Mouse (Mus musculus): ENCODE results near the gene Capns1.
A peak's percentile ranks its signal among the peaks of the same experiment; 100 is the strongest.
"Not testable (repeated sequence)": the region's sequence is repeated elsewhere in the genome, so short reads cannot be mapped to it uniquely, and the experiment has no call there.

The Capns1 gene

DNA sequence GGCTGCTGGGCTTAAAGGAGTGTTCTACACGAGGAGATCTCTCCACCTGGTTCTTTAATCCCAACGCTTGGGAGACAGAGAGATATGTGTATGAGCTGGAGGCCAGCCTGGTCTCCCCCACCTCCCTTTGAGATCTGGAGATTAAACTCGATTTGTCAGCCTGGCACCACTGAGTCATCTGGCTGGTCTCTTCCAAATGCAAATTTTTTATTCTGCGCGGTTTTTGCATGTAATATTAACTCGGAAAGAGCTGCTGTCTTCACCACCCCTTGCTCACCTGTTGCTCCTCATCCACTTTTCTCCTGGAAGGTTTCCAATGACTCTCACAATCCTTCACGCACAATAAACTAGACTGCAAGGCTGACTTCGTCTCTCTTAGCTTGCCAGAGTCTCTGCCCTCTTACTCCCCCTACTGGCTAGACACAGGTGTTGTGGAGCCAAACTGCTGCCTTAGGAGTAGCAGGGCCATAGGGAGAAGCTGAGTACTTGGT is at the start of gene Capns1:
Capns1 (minus strand) TSS at position 331 of the 491 bp plus-strand sequence.
- DNase-seq (ENCODE audit: low spot score in 2 of 2), result no peak

DNA sequence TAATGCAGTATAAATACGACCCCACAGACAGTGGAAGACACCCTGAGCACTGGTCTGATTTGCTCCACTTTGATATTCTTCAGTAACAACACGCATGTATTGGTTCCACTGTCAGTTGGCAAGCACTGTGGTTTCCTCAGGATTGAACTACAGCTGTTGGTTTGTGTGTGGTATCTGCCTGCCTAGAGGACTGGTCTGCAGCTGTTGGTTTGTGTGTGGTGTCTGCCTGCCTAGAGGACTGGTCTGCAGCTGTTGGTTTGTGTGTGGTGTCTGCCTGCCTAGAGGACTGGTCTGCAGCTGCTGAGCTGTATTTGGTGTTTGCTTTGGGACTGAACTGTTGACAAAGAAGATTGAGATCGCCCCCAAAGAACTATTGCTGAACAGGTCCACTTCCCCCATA is 38.8 kb upstream of the Capns1 start:
- not testable (repeated sequence) for DNase-seq (ENCODE audit: low spot score in 2 of 2)

DNA sequence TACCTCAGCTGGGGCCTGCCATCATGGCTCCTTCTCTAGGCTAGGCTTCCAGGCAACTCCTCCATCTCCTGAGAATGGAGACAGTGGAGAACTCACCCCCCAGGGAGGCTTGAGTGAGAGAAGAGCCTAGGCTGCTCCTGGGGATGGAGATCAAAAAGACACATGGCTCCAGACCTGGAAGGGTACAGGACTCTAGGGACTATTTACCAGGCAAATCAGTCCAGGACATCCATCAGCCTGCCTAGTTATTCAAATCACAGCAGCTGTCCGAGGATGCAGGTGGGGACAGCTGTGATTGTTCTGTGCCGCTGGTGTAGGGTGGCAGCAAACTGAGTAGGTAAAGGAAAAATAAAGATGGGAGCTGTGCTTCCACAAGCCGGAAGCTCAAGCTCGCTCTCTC is 37.0 kb upstream of the Capns1 start, which contains the start of gene Ovol3:
Ovol3 (minus strand) TSS at position 101 of the 400 bp plus-strand sequence.
- DNase-seq (ENCODE audit: low spot score in 2 of 2), result no peak

DNA sequence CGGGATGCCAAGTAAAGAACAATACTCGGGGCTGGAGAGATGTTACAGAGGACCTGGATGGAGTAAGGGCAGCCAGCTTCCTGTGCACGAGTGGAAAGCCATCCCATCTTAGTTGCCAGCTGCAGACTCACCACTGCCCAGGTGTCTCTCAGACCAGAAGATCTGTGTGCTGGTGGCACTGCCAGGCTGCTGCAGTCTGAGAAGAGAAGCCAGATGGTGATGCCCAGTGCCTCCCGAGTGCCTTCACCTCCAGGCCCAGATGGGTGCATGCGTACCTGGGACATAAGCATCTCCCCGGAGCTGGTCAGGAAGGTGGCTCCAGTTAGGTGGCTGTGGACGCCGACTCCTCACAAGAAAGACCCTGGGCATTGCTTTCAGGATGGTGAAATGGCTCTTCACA is 36.5 kb upstream of the Capns1 start:
- no peak for DNase-seq (ENCODE audit: low spot score in 2 of 2)

DNA sequence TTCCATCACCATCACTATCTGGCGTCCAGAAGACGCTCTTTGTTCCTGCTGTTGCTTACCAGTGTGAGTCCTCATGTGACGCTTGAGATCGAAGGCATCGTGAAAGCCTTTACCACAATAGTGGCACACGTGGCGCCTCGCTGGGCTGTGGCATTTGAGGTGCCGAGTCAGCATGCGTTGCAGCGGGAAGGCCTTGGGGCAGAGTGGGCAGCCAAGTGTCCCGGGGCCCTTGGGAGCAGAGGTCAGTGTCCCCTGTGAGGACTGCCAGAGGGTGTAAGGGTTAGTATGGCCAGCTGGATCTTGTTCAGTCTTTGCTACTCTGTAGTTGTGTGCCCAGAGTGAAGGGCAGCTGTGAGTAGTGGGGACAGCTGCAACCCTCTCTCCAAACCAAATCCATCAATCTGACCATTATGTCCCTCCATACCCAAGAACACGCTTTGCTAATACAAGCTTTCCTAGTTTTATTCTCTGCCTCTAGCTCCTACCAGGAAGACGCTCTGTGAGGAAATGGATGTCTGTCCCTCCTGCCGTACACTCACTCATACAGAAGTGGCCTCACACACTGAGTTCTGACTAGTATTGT is 35.8 kb upstream of the Capns1 start:
- no peak for DNase-seq (ENCODE audit: low spot score in 2 of 2)

DNA sequence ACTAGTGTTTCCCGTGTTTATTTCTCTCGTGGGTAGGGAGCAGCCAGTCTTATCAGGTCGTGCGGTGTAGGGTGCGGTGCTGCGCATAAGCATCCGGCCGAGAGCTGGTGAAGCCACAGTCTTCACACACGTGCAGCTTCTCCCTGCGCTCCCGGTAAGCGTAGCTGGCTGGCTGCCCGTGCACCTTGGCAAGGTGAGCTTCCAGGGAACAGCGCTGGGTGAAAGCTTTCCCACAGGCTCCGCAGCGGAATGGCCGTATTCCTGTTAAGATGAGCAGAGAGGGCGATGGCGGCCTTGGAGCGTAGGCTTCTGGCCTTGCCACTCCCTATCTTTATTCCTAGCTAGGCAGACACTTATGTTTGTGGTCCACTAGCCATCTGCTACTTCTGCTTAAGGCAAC is 34.8 kb upstream of the Capns1 start:
- peak in 1 of 2 experiments; percentile 19 for DNase-seq (ENCODE audit: low spot score in 2 of 2)

DNA sequence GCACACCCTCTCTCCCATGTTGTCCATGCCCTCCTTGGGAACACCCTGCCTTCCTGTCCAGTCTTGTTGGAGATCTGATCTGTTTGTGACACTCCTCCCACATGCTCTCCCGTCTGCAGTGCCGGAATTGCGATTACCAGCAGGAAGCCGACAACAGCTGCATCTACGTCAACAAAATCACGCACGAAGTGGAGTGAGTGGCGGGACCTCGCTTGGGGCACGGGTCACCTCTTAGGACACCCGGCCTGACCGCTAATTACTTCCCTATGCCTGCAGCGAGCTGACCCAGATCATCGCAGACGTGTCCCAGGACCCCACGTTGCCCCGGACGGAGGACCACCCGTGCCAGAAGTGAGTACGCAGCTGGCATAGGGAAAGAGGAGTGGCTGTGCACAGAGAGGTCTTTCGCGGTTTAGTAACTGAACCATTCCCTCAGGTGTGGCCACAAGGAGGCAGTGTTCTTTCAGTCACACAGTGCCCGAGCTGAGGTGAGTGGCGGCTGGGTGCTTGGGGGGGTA is 34.1 kb upstream of the Capns1 start:
- DNase-seq (ENCODE audit: low spot score in 2 of 2), result peak; percentile 37 to 50

DNA sequence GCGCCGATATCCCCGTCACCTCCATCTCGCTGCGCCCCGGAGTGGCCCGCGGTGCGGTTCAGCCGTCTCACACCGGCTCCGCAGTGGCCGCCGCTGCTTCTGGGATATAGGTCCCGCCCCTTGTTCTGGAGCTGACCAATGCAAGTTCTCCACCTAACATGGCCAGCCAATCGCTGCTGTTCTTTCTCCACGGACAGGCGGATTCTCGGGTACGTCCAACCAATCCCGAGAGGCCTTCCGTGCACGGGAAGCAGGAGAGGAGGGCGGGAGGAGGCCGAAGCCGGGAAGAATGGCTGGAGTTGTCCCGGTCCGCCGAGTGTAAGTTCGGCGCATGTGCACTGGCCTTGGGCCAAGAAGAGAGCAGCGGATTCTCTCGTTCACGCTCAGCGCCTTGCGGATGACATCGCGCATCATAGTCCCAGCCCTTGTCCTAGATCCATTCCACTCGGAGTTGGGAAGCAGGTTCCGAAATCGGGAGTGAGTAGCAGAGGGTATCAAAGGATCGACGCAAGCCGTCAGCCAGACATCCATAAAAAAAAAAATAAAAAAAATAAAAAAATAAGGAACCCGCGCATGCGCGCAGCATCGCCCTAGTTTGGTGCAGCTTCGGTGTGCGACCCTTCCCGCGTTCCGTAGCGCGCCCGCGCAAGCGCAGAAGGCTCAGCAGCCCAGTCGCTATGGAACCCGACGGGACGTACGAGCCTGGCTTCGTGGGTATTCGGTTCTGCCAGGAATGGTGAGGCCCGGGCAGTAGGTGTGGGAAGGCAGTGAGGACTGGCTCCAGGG is 33.3 kb upstream of the Capns1 start, which contains the start of the genes Polr2i and Tbcb:
Polr2i (plus strand) TSS at position 280 of the 786 bp plus-strand sequence.
Tbcb (minus strand) TSS at position 604 of the 786 bp plus-strand sequence.
- peak; percentile 97 to 99 for DNase-seq (ENCODE audit: low spot score in 2 of 2)

DNA sequence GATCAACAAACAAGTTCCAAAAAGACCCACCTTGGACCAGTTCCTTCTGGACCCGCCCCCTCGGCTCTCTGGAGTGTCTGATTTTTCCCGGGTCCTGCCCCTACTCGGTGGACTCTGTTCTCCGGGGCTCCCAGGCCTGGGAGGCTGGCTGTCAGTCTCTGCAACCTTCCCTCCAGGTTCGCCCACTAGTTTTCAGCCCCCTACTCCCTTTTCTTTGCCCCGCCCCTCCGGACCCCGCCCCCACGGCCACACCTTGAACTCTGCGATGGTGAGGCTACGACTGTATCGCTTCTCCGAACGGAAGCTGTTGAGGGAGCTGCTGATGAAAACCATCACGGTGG is 32.7 kb upstream of the Capns1 start:
- no peak for DNase-seq (ENCODE audit: low spot score in 2 of 2)

DNA sequence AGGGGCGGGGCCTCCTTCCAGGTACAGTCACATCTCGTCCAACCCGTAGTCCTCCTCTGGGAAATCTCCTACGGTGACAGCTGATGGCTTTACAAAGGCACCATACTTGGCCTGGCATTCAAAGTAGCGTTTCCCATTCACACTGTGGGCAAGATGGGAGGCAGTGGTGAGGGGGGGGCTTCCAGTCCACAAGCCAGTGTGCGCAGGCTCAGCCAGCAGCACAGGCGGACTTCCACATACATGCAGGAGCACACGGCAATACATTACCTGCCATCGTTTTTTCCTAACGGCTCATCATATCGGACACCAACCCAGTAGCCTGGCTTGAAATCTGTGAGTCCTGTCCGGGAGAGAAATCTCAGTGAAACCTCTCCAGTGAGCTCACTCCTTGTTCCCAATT is 25.6 kb upstream of the Capns1 start:
- no peak for DNase-seq (ENCODE audit: low spot score in 2 of 2)

DNA sequence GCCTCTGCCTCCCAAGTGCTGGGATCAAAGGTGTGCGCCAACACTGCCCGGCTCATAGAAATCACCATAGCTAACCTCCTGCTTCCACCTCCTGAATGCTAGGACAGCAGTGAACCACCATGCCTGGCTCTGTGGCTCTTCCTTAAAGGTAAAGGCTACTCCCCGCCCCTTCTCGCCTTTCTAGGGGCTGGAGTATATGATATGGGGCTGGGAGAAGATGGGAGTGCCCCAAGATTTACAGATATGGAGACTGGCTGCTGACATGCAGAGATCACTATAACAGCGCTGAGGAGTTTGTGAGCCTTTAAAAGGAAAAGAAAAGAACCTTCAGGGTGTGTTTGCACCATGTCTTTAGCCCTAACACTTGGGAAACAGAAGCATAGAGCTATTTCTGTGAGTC is 23.6 kb upstream of the Capns1 start:
- DNase-seq (ENCODE audit: low spot score in 2 of 2), result no peak

DNA sequence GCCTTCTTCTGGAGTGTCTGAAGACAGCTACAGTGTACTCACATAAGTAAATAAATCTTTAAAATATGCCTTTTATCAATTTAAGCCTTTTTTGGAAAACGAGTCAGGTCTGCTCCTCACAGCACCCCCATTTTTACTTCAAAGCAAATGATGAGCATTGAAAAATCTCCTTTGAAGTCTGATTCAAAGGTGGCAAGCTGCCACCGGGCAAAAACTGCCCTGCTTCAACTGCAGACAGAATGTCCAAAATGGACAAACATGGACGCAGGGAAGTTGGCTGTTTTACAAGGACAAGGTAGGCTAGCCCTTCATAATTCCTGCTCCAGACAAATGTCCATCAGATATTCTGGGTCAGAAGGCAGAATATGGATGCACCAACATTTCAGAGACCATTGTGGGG is 22.8 kb upstream of the Capns1 start:
- DNase-seq (ENCODE audit: low spot score in 2 of 2), result no peak

DNA sequence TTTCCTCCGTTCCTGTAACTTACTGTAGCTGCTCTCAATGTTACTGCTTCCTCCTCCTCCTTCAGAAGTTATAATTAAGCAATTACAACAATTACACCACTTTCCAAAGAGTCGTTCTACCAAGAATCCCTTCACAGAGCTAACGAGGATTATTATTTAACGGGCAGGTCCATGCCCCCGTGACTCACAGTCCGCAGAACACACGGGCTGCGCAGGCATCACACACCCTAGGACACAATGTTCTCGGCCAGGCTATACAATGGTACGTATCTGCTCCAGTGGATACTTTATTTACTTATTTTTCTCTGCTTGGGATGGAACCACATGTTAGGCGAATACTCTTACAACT is 21.4 kb upstream of the Capns1 start:
- DNase-seq (ENCODE audit: low spot score in 2 of 2), result no peak

DNA sequence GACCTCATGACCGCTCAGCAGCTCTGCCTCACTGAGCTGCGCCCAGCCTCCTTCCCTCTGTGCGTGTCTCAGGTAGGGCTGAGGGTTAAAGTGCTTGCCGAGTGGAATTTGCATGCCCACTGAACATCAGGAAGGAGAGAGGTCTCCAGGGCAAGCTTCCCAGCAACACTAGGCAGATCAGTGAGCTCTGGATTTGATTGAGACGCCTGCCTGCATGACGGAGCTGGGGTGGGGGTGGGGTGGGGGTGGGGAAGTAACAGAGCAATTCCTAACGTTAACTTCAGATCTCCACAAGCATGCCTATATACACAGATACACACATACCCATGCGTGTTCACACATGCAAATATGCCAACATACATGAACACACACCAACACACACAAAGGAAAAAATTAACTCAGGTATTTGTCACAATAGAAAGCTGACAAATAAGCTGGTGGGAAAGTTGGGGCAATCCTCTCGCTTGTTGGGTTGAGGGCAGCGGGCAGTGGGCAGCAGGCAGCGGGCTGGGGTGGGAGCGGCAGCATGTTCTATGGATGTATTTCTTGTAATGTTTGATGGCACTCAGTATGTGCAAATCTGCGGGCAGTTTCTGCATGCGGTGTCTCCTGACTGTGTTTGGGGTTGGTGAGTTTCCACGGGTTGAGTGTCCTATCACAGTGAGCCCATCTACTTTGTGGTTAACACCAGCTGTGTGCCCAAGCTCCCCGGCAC is 20.8 kb upstream of the Capns1 start:
- DNase-seq (ENCODE audit: low spot score in 2 of 2), result no peak

DNA sequence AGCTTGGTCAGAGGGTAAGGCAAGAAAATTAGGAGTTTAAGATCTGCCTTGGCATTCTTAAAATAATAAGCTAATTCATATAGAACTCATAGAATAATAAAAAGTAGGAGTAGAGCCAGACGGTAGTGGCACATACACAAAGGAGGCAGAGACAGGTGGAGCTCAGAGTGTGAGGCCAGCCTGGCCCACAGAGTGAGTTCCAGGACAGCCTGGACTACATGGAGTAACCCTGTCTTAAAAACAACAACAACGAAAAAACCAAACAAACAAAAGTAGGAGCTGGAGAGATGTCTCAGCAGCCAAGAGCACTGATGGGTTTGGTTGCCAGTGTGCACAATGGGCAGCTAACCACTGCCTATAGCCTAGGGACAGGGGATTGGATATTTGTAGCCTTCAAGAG is 18.7 kb upstream of the Capns1 start:
- DNase-seq (ENCODE audit: low spot score in 2 of 2), result no peak

DNA sequence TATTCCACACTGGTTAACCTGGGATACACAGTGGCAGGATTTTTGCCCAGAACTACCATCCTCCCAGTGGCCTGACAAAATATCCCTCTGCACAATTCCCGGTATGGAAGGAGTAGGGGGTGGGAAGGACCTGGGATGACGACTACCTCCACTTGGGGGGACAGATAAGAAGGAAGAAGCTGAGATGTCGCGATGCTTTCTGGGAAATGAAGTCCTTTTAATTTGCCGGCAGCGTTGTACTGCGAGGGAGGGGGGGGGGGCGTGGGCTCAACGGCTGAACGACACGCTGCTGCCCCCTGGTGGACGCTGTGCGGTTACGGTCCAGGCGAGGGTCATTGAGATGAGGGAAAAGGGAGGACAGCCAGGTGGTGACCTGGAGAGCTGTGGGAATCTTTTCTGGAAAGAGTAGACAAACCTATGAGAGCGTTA is 18.1 kb upstream of the Capns1 start:
- DNase-seq (ENCODE audit: low spot score in 2 of 2), result no peak

DNA sequence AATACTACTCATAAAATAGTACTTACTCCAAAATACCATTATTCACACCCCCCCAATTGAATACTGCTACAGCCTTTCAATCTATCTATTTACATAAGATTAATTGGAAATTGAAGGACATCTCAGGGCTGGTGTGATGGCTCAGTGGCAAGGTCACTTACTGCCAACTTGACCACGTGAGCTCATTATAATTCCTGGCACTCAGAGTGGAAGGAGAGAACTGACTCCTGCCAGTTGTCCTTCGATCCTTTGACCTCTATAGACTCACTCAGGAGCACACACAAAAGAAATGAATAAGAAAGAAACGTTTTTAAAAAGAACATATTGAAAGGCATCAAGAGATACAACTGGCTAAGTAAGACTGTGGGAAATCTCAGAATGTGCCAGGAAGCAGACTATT is 17.3 kb upstream of the Capns1 start:
- no peak for DNase-seq (ENCODE audit: low spot score in 2 of 2)

DNA sequence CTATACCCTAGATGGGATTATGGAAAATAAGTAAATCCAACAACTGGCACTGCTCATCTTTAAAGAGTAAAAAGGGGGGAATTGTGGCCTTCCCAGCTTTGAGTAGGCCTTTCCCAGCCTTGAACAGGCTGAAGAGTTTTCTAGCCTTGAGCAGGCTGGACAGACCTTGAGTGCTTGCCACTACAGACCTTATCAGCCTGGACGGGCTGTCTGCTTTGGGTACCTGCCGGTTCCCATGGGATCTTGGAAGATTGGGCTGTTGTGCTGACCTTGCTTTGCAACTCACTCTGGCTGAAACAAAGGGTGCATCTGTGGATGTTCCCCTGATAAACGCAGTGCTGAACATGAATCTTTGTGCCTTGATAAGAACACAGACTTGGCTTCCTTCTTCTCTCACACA is 15.3 kb upstream of the Capns1 start:
- DNase-seq (ENCODE audit: low spot score in 2 of 2), result no peak

DNA sequence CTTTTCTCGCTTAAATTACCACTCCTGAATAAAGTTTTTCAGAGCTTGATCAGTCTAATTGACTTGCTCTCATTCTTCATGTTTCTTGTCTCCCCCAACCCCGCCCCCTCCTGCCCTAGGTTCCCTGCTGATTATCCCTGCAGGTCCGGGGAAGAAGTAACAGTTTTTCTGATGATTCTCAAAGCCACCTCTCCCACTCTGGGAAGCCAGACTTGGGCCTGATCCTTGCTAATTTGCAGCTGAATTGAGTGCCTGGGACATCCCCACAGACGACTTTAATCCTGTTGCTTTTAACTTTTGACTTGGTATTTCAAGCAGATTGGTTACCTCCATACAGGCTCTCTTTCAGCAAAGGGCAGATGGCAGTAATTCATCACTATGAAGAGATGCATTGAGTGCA is 12.4 kb upstream of the Capns1 start:
- DNase-seq (ENCODE audit: low spot score in 2 of 2), result no peak

DNA sequence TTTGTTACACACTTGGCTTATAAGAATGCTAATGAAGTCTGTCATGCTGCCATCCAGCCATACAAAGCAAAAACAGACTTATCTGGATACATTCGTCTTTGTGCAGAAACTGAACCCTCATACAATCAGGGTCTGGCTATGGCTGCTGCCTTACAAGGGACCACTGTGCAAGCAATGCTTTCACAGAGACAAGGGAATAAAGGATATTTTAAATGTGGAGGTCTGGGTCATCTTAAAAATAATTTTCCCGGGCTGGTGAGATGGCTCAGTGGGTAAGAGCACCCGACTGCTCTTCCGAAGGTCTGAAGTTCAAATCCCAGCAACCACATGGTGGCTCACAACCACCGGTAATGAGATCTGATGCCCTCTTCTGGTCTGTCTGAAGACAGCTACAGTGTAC is 7.8 kb upstream of the Capns1 start:
- not testable (repeated sequence) for DNase-seq (ENCODE audit: low spot score in 2 of 2)

DNA sequence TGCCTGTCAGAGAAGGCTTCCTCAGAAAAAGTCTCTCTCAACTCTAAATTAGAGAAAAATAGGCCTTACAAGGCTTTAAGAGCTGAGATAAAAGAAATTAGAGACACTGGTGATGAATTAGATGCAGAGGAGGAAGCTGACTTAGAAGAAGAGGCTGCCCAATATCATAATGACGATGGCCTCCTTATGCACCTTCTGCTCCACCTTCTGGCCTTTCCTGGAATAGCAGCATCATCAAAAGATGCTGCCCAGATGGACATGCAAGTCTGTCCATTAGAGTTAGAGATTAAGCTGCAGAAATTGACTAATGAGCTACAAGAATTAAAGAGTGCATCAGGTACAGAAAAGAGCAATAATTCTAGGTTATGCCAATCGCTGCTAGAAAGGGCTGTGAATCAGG is 6.8 kb upstream of the Capns1 start:
- DNase-seq (ENCODE audit: low spot score in 2 of 2), result no peak

DNA sequence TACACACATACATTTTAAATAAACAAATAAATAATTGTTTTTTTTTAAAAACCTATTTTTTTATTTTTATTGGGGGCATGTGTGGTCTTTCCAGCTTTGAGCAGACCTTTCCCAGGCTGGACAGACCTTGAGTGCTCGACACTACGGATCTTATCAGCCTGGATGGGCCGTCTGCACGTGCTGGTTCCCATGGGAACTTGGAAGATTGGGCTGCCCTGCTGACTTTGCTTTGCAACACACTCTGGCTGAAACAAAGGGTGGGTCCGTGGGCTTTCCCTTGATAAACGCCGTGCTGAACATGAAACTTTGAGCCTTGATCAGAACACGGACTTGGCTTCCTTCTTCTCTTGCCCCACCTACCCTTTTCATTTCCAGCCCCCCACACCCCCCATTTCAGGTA is 5.8 kb upstream of the Capns1 start:
- no peak for DNase-seq (ENCODE audit: low spot score in 2 of 2)
